Mouse (Mus musculus) embryonic facial prominence, embryonic 14.5 days (tissue): ENCODE data around the gene 1700028J19Rik. TPM values are rescaled to one million over a fixed set of nuclear protein-coding genes. Genes with fewer than 3 reads are reported as not detected.
"Not testable (repeated sequence)": the region's sequence is repeated elsewhere in the genome, so short reads cannot be mapped to it uniquely, and the experiment has no call there.

ENCODE experiments used
- ATAC-seq: fragments of 200-750 bp; cut with Nextera tagmentation; 2 replicates; pipeline ENCODE4 v1.8.0; 2017; ENCODE audit warnings: low read depth, moderate number of reproducible peaks, moderate TSS enrichment
- DNase-seq: peaks from one replicate; pipeline ENCODE4 v3.0.0-alpha.2; 2015; ENCODE audit warnings: low spot score
- H3K27ac ChIP-seq: fragments of 300-500 bp; sonication (generic); replicated peaks from 2 replicates; pipeline ENCODE4 v1.5.1; 2014; ENCODE audit warnings: low read depth, mild to moderate bottlenecking, low read length, moderate library complexity
- H3K27me3 ChIP-seq: fragments of 300-500 bp; sonication (generic); replicated peaks from 2 replicates; pipeline ENCODE4 v1.6.1; 2014; ENCODE audit warnings: low read length; ENCODE audit not compliant: control insufficient read depth, insufficient read depth
- H3K36me3 ChIP-seq: fragments of 300-500 bp; sonication (generic); 2 replicates; pipeline ENCODE4 v1.6.1; 2014; ENCODE audit warnings: low read length, mixed read lengths; ENCODE audit not compliant: control insufficient read depth, insufficient read depth
- H3K4me1 ChIP-seq: fragments of 300-500 bp; sonication (generic); 2 replicates; pipeline ENCODE4 v1.6.1; 2014; ENCODE audit warnings: antibody characterized with exemption, low read length; ENCODE audit not compliant: control insufficient read depth, insufficient read depth
- H3K4me2 ChIP-seq: fragments of 300-500 bp; sonication (generic); 2 replicates; pipeline ENCODE4 v1.6.1; 2014; ENCODE audit warnings: low read depth, mild to moderate bottlenecking, low read length, moderate library complexity, mixed read lengths
- H3K4me3 ChIP-seq: fragments of 300-500 bp; sonication (generic); 2 replicates; pipeline ENCODE4 v1.5.1; 2014; ENCODE audit warnings: low read depth, mild to moderate bottlenecking, low read length
- H3K9ac ChIP-seq: fragments of 300-500 bp; sonication (generic); 2 replicates; pipeline ENCODE4 v1.6.1; 2014; ENCODE audit warnings: low read depth, mild to moderate bottlenecking, low read length, moderate library complexity, mixed read lengths
- H3K9me3 ChIP-seq: fragments of 300-500 bp; sonication (generic); 2 replicates; pipeline ENCODE4 v1.6.1; 2016; ENCODE audit warnings: low read length; ENCODE audit not compliant: control insufficient read depth
- WGBS: fragments of 180-500 bp; shearing (Covaris S2); extraction: QIAGEN DNeasy Blood & Tissue Kit; methylation state at CpG from one replicate; pipeline ENCODE4 v1.1.7; 2014; 5-methylcytosine and 5-hydroxymethylcytosine counted together
- polyA plus RNA-seq: library from polyadenylated mRNA; unstranded; fragments of >200 nt; fragmentation: Nextera tagmentation; extraction: Ambion mirVana; gene quantifications from 2 replicates; pipeline ENCODE4 v1.2.1, GENCODE M21; 2014

Gene 1700028J19Rik
- polyA plus RNA-seq, 1 experiment from 2014 or later, result 1.1 TPM

DNA sequence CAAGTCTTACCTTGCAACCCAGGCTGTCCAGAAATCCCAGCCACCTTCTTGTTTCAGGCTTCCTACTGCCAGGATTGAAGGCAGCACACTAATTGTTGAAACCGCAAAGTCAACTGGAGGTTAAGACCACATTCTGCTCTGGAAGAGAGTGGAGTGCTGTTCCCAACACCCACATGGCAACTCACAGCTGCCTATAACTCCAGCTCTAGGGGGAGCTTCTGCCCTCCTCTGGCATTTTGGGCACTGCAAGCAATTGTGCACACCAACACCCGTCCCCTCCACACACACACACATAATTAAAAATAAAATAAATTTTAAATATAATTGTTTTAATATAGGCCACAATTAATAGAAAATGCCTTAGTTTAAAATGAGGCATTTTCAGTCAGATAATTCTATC, 5.3 kb downstream of the 1700028J19Rik start:
- WGBS, result 56% methylated on average over 2 of the region's 2 CpGs
- H3K9me3 ChIP-seq, result no peaks in the 10 kb centered on the region
- no peak overlapping the region for H3K4me2 ChIP-seq
- peaks cover 6% of the 10 kb centered on the region for H3K4me1 ChIP-seq
- no peak overlapping the region for H3K4me3 ChIP-seq
- no peak for DNase-seq
- H3K27me3 ChIP-seq, result no peaks in the 10 kb centered on the region
- ATAC-seq, result no peak
- H3K36me3 ChIP-seq, result no peaks in the 10 kb centered on the region
- no peak overlapping the region for H3K27ac ChIP-seq
- no peak overlapping the region for H3K9ac ChIP-seq

DNA sequence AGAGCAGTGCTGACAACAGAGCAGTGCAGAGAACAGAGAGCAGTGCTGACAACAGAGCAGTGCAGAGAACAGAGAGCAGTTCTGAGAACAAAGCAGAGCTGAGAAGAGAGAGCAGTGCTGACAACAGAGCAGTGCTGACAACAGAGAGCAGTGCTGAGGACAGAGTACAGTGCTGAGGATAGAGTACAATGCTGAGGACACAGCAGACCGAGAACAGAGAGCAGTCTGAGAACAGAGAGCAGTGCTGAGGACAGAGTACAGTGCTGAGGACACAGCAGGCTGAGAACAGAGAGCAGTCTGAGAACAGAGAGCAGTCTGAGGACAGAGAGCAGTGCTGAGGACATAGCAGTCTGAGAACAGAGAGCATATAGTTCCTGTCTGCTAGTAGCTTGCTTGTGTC, 5.8 kb downstream of the 1700028J19Rik start:
- DNase-seq, result no peak
- Histone ChIP-seq H3K36me3 (no peaks in the 10 kb centered on the region), H3K4me1 (peaks cover 6% of the 10 kb centered on the region), H3K4me3 (no peak overlapping the region), H3K27me3 (no peaks in the 10 kb centered on the region), H3K4me2 (no peak overlapping the region), H3K9ac (no peak overlapping the region), H3K9me3 (no peaks in the 10 kb centered on the region), H3K27ac (no peak overlapping the region)
- WGBS, result 48% methylated on average over 1 of the region's 1 CpGs
- ATAC-seq, result no peak

DNA sequence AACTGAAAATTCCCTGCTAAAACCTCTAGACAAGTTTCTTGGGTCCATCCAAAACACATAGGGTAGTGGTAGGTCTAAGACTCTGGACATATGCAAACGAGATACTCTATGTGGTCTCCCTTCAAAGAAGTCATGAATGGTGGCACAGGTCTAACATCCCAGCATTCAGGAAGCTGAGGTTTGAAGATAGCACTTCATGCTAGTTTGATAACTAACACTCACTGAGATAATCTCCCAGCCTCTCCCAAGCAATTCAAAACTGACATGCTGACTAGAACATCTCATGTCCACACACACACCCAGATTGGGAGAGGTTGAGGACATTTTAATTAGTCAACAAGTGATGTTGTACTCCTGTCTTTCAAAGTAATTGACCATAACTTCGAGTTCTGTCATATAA, 6.6 kb downstream of the 1700028J19Rik start:
- H3K4me3 ChIP-seq, result no peak overlapping the region
- no peak for ATAC-seq
- DNase-seq, result no peak

DNA sequence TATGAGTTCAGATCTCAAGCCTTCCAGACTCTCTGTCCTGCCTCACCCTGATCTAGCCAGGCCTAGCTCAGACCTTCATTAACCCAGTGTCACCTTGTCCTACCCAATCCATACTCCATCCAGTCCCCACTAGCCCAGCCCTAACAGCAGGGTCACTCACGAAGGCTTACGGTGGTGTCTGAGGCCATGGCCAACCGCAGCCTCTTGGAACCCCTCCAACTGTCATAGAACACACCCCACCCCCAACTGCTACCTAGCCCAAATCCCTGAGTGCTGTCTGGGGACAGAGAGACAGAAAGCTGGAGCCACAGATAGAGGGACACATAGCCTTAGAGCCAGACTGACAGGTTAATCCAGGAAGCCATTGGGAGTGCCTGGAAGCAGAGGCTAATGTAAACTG, 10.6 kb downstream of the 1700028J19Rik start, which contains the start of gene Gm36864:
TSS of gene Gm36864 (plus strand) at position 269 of the 400 bp plus-strand sequence.
- no peak within 1 kb of the TSS for H3K4me2 ChIP-seq
- no peak within 1 kb of the TSS for H3K9ac ChIP-seq
- H3K4me3 ChIP-seq, result no peak within 1 kb of the TSS
- no peak for DNase-seq
- ATAC-seq, result no peak
- H3K9me3 ChIP-seq, result no peaks in the 10 kb centered on the region
- no peaks in the 10 kb centered on the region for H3K36me3 ChIP-seq
- 74% methylated on average over 3 of the region's 3 CpGs for WGBS
- no peaks in the 10 kb centered on the region for H3K27me3 ChIP-seq
- no peaks in the 10 kb centered on the region for H3K4me1 ChIP-seq
- no peak within 1 kb of the TSS for H3K27ac ChIP-seq

More for the DNA sequence above, 6.6 kb downstream of the 1700028J19Rik start:
- no peaks in the 10 kb centered on the region for H3K27me3 ChIP-seq
- H3K36me3 ChIP-seq, result no peaks in the 10 kb centered on the region
- H3K9ac ChIP-seq, result no peak overlapping the region
- H3K27ac ChIP-seq, result no peak overlapping the region
- H3K9me3 ChIP-seq, result no peaks in the 10 kb centered on the region
- 45% methylated on average over 2 of the region's 2 CpGs for WGBS
- H3K4me1 ChIP-seq, result no peaks in the 10 kb centered on the region
- no peak overlapping the region for H3K4me2 ChIP-seq

DNA sequence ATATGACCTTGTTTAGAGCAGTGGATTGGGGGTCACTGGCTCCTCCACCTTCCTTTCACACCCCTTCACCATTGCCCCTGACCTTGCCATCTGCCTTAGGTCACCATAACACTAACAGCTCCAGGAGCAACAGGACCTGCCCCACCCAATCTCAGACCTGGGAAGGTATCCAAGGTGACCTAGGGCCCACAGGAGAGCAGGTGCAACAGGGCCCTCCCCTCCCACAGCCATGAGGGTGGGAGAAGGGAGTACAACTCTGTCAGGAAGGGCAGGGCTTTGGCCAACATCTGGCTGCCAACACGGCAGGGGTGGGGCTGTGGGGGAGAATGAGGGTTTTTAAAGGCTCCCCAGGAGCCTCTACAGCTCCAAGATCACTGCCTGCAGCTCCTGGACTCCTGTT, 21.4 kb downstream of the 1700028J19Rik start, which contains the start of gene Klk1:
TSS of gene Klk1 (plus strand) at position 285 of the 400 bp plus-strand sequence.
- H3K27ac ChIP-seq, result no peak within 1 kb of the TSS
- H3K4me2 ChIP-seq, result no peak within 1 kb of the TSS
- ATAC-seq (no peak), DNase-seq (no peak)
- no peaks in the 10 kb centered on the region for H3K27me3 ChIP-seq
- no peaks in the 10 kb centered on the region for H3K36me3 ChIP-seq
- H3K9ac ChIP-seq, result no peak within 1 kb of the TSS
- no peaks in the 10 kb centered on the region for H3K9me3 ChIP-seq
- no peaks in the 10 kb centered on the region for H3K4me1 ChIP-seq
- H3K4me3 ChIP-seq, result no peak within 1 kb of the TSS
- 0% methylated on average over 1 of the region's 1 CpGs for WGBS

DNA sequence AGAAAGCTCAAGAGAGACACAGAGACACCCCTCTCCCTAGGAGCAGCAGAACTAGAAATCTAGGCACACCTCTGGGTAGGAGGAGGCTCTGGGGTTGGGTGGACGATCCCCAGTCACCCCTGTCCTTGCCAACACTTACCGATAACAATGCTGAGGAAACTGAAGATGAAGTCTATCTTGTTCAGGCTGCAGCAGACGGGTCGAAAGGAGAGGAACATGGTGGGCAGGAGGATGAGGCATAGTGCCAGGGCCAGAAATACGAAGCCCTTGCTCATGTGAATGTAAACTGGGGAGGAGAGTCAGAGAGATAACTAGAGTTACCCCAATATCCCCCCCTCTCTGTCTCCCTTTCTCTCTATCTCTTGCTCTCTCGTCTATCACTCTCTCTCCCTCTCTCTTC, 24.2 kb downstream of the 1700028J19Rik start:
- H3K4me2 ChIP-seq, H3K36me3 ChIP-seq, H3K9me3 ChIP-seq, H3K27me3 ChIP-seq, DNase-seq, H3K27ac ChIP-seq, H3K4me1 ChIP-seq, H3K9ac ChIP-seq, ATAC-seq, H3K4me3 ChIP-seq: not testable (repeated sequence)
- WGBS, result 71% methylated on average over 5 of the region's 6 CpGs

DNA sequence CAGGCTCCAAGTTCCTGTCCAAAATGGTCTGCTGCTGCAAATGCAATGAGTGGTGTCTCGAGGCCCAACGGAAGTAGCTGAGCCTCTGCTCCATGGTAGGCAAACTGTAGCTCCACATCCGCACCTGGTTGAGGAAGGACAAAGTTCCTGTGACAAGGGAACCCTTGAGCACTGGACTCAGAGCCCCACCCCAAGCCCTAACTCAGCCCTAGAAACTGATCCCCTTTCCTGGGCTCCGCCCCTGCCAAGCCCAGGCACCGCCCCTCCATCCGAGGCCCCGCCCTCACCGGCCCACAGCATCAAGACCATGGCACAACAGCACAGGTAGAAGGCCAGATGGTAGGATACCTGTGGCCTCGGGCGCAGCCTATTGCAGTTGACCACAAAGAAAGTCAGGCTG, 24.9 kb downstream of the 1700028J19Rik start:
- WGBS, result 66% methylated on average over 6 of the region's 10 CpGs
- DNase-seq, result not testable (repeated sequence)

DNA sequence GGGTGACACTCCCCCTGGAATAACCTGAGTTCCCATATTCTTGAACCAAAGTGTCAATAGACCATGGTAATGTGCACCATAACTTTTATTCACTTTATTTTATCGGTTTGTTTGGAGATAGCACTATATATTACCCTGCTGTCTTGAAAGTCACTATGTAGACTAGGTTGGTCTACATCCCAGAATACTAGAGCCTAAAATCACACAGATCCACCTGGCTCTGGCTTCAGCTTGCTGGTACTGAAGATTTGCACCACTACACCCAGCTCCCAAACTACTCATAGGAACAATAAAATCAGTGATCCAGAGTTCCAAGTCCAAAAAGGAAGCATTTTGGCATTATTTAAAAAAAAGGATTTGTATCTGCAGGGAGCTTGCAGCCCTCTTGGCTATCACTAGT, 30.9 kb downstream of the 1700028J19Rik start, which contains the start of gene Klk1b5:
TSS of gene Klk1b5 (plus strand) at position 301 of the 400 bp plus-strand sequence.
- ATAC-seq (no peak), DNase-seq (no peak)
- no peak within 1 kb of the TSS for H3K27ac ChIP-seq
- no peaks in the 10 kb centered on the region for H3K27me3 ChIP-seq
- no peak within 1 kb of the TSS for H3K4me3 ChIP-seq
- H3K9ac ChIP-seq, result no peak within 1 kb of the TSS
- H3K36me3 ChIP-seq, result no peaks in the 10 kb centered on the region
- H3K4me1 ChIP-seq, result no peaks in the 10 kb centered on the region
- 77% methylated on average over 1 of the region's 1 CpGs for WGBS
- no peaks in the 10 kb centered on the region for H3K9me3 ChIP-seq
- no peak within 1 kb of the TSS for H3K4me2 ChIP-seq

More for the DNA sequence above, 24.9 kb downstream of the 1700028J19Rik start:
- H3K27me3 ChIP-seq, H3K9me3 ChIP-seq, H3K4me2 ChIP-seq, H3K36me3 ChIP-seq, H3K27ac ChIP-seq, H3K9ac ChIP-seq, ATAC-seq, H3K4me3 ChIP-seq, H3K4me1 ChIP-seq: not testable (repeated sequence)

DNA sequence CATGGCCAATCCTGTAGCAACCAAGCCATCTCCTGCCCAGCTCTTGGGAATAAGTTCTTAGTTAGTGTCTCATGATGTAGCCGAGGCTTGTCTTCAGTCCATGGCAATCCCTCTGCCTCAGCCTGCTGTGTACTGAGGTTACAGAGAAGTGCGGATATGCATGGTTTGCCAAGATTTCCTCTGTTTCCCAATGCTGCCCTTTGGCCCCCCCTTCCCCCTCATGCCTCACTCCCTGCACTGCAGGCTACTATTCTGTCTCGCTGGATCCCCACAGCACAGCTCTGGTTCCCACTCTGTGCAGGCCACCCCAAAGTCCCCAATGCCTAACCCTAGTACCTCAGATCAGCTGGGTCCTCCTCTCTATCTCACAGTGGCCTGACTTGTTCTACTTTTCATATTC, 38.2 kb downstream of the 1700028J19Rik start:
- H3K27ac ChIP-seq, result no peak overlapping the region
- WGBS, result 79% methylated on average over 3 of the region's 3 CpGs
- H3K4me3 ChIP-seq, result no peak overlapping the region
- no peak overlapping the region for H3K4me2 ChIP-seq
- no peak for ATAC-seq
- H3K27me3 ChIP-seq, result no peaks in the 10 kb centered on the region
- H3K36me3 ChIP-seq, result no peaks in the 10 kb centered on the region
- DNase-seq, result no peak
- H3K9ac ChIP-seq, result no peak overlapping the region
- H3K4me1 ChIP-seq, result no peaks in the 10 kb centered on the region
- H3K9me3 ChIP-seq, result no peaks in the 10 kb centered on the region
